Mouse (Mus musculus) liver, embryonic 14.5 days (tissue): ENCODE measurements around the gene Uap1l1. TPM values are rescaled to one million over a fixed set of nuclear protein-coding genes. Genes with fewer than 3 reads are reported as not detected.
"Not testable (repeated sequence)": the region's sequence is repeated elsewhere in the genome, so short reads cannot be mapped to it uniquely, and the experiment has no call there.

Experiments
- ATAC-seq: fragments of 200-750 bp; cut with Nextera tagmentation; 2 replicates; pipeline ENCODE4 v1.8.0; 2017; ENCODE audit warnings: moderate number of reproducible peaks, mild to moderate bottlenecking, moderate library complexity; ENCODE audit not compliant: insufficient read depth
- DNase-seq, 3 experiments: peaks; one replicate each; pipeline ENCODE4 v3.0.0-alpha.2; 2012 to 2013; ENCODE audit warnings: low read depth in 3 of 3, low spot score in 3 of 3
- H3K27ac ChIP-seq: fragments of 300-500 bp; sonication (generic); 2 replicates; pipeline ENCODE4 v1.5.1; 2014; ENCODE audit warnings: moderate library complexity, mild to moderate bottlenecking, control low read depth, inconsistent platforms
- H3K27me3 ChIP-seq: fragments of 300-500 bp; sonication (generic); 2 replicates; pipeline ENCODE4 v1.6.1; 2014; ENCODE audit warnings: mild to moderate bottlenecking, low read length, moderate library complexity; ENCODE audit not compliant: control insufficient read depth, insufficient read depth
- H3K36me3 ChIP-seq: fragments of 300-500 bp; sonication (generic); replicated peaks from 2 replicates; pipeline ENCODE4 v1.6.1; 2014; ENCODE audit warnings: low read depth; ENCODE audit not compliant: control insufficient read depth, insufficient read depth
- H3K4me1 ChIP-seq, 2 experiments: fragments of 200-500 bp in 1 of 2; fragments of 300-500 bp in 1 of 2; sonication (generic) in 1 of 2; replicated peaks; 2 replicates each; pipeline ENCODE4 v1.6.1; 2012 to 2014; ENCODE audit warnings: antibody characterized with exemption in 1 of 2, inconsistent platforms in 1 of 2, low read length in 1 of 2; ENCODE audit not compliant: control insufficient read depth in 2 of 2, insufficient read depth in 2 of 2
- H3K4me2 ChIP-seq: fragments of 300-500 bp; sonication (generic); 2 replicates; pipeline ENCODE4 v1.6.1; 2014; ENCODE audit warnings: low read depth, mild to moderate bottlenecking, control low read depth, moderate library complexity
- H3K4me3 ChIP-seq, 2 experiments: fragments of 200-500 bp in 1 of 2; fragments of 300-500 bp in 1 of 2; sonication (generic) in 1 of 2; 2 replicates each; pipeline ENCODE4 v1.5.1; 2012 to 2014; ENCODE audit warnings: low read depth in 2 of 2, low read length in 2 of 2, mild to moderate bottlenecking in 2 of 2, control low read depth in 1 of 2, inconsistent platforms in 1 of 2, moderate library complexity in 1 of 2; ENCODE audit not compliant: insufficient read depth in 1 of 2
- H3K9ac ChIP-seq: fragments of 300-500 bp; sonication (generic); replicated peaks from 2 replicates; pipeline ENCODE4 v1.6.1; 2014; ENCODE audit warnings: mild to moderate bottlenecking, control low read depth, moderate library complexity
- H3K9me3 ChIP-seq: fragments of 300-500 bp; sonication (generic); 2 replicates; pipeline ENCODE4 v1.6.1; 2016; ENCODE audit warnings: low read length, mixed read lengths; ENCODE audit not compliant: control insufficient read depth
- CTCF ChIP-seq: IDR thresholded peaks from 2 replicates; pipeline ENCODE4 v1.5.1; 2016; ENCODE audit warnings: antibody characterized with exemption, low read depth, control low read depth
- EP300 ChIP-seq: IDR thresholded peaks from 2 replicates; pipeline ENCODE4 v1.6.1; 2016; ENCODE audit warnings: antibody characterized with exemption, low read depth
- WGBS: fragments of 180-500 bp; shearing (Covaris S2); extraction: QIAGEN DNeasy Blood & Tissue Kit; methylation state at CpG from one replicate; pipeline ENCODE4 v1.1.7; 2014; ENCODE audit not compliant: insufficient replicate concordance; 5-methylcytosine and 5-hydroxymethylcytosine counted together
- polyA plus RNA-seq, 2 experiments: library from polyadenylated mRNA; depleted of rRNA in 1 of 2; stranded (reverse) in 1 of 2; unstranded in 1 of 2; fragments of >200 nt; fragmentation: Nextera tagmentation in 1 of 2; extraction: Ambion mirVana in 1 of 2; gene quantifications; 2 replicates each; pipeline versions ENCODE4 v1.2.1 to v1.2.3; 2012 to 2014

Uap1l1 gene
- polyA plus RNA-seq (2012; rRNA removed): 2.9 and 3.8 TPM in 2 replicates
- 9.3 and 14.1 TPM in 2 replicates for polyA plus RNA-seq (2014; fragmentation: Nextera tagmentation; extraction: Ambion mirVana)

- no peak within 1 kb of the TSS for H3K27ac ChIP-seq
- under 1% methylated on average over 54 of the region's 54 CpGs for WGBS
These were observed at the start of gene Uap1l1 for GRCm38 (mm10) chr2:25365091-25365761. Gene Uap1l1, minus strand, starts transcription at chr2:25365682.

DNA sequence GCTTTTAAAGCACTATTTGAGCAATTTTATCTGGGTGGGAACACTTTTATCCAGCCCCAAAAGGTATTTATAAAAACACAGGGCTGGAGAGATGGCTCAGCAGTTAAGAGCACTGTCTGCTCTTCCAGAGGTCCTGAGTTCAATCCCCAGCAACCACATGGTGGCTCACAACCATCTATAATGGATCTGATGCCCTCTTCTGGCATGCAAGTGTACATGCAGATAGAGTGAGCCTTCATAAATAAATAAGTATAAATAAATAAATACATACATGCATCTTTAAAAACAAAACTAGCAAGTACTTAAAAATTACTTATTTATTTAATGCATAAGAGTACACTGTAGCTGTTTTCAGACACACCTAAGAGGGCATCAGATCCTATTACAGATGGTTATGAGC, 48.0 kb upstream of the Uap1l1 start:
- not testable (repeated sequence) for ATAC-seq, H3K4me3 ChIP-seq, H3K9me3 ChIP-seq, H3K27me3 ChIP-seq, H3K27ac ChIP-seq, H3K4me2 ChIP-seq, H3K9ac ChIP-seq, DNase-seq, H3K4me1 ChIP-seq, H3K36me3 ChIP-seq
- peak; percentile 27 for TF ChIP-seq CTCF

More at GRCm38 (mm10) chr2:25365091-25365761, at the start of gene Uap1l1:
- H3K27me3 ChIP-seq: peaks cover 4% of the 10 kb centered on the region; the same call in 1 of the 2 replicates
- H3K36me3 ChIP-seq: no peaks in the 10 kb centered on the region
- H3K9ac ChIP-seq: peak within 1 kb of the TSS; percentile 51
- peak; percentile 67 for ATAC-seq
- TF ChIP-seq EP300 (no peak), CTCF (no peak)
- H3K4me3 ChIP-seq: peak within 1 kb of the TSS; percentile 51 to 67
- H3K4me2 ChIP-seq: peak within 1 kb of the TSS; percentile 88
- DNase-seq: peak in 2 of 3 experiments; percentile 40 to 52
- no peaks in the 10 kb centered on the region for H3K9me3 ChIP-seq
- H3K4me1 ChIP-seq: peaks cover 2 to 10% of the 10 kb centered on the region in 2 experiments

DNA sequence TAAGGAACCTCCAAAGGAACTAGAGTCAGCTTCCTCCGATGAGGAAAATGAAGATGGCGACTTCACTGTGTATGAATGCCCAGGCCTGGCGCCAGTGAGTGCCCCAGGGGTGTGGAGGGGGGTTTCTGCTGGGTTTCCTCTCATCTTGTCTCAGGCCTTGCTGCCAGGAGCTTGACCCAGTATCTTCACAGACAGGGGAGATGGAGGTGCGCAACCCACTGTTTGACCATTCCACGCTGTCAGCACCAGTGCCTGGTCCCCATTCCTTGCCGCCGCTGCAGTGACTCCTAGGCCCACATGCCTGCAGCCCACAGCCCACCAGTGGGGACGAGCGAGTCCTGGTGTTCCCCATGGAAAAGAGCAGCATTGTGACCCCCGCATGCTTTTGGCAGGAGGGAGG, 43.4 kb upstream of the Uap1l1 start:
- Histone ChIP-seq H3K4me1 (no peaks in the 10 kb centered on the region), H3K4me2 (no peak overlapping the region), H3K9ac (no peak overlapping the region), H3K27ac (no peak overlapping the region), H3K36me3 (no peaks in the 10 kb centered on the region), H3K4me3 (no peak overlapping the region), H3K9me3 (no peaks in the 10 kb centered on the region), H3K27me3 (peaks cover 11% of the 10 kb centered on the region)
- 64% methylated on average over 10 of the region's 10 CpGs for WGBS
- TF ChIP-seq EP300: no peak
- no peak for TF ChIP-seq CTCF
- DNase-seq (no peak), ATAC-seq (no peak)

DNA sequence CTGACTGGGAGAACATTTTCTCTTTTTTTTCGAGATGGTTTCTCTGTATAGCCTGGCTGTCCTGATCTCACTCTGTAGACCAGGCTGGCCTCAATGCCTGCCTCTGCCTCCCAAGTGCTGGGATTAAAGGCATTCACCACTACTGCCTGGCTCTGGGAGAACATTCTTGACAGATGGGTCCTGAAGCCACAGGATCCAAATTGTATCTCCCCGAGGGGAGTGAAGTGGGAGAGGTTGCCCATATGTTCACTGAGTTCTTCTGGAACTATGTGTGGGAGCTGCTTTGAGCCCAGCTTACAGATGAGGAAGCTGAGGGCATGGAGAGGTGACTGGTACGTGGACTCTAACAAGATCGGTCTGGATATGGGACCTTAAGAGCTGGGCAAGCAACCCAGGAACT, 38.5 kb upstream of the Uap1l1 start:
- DNase-seq (no peak), ATAC-seq (no peak)
- Histone ChIP-seq H3K27me3 (peaks cover 51% of the 10 kb centered on the region), H3K4me2 (no peak overlapping the region), H3K4me3 (no peak overlapping the region), H3K9me3 (no peaks in the 10 kb centered on the region), H3K9ac (no peak overlapping the region), H3K4me1 (no peaks in the 10 kb centered on the region), H3K27ac (no peak overlapping the region), H3K36me3 (no peaks in the 10 kb centered on the region)
- TF ChIP-seq EP300 (no peak), CTCF (no peak)
- WGBS: 56% methylated on average over 4 of the region's 4 CpGs

- H3K4me1 ChIP-seq: no peaks in the 10 kb centered on the region
- no peak for TF ChIP-seq EP300
- no peak for TF ChIP-seq CTCF
- H3K4me3 ChIP-seq: peak overlapping the region; percentile 15 to 18; a peak in 3 of 4 replicates
- H3K27ac ChIP-seq: no peak overlapping the region
- H3K9ac ChIP-seq: no peak overlapping the region
- peak overlapping the region; percentile 40 for H3K4me2 ChIP-seq
- DNase-seq (no peak), ATAC-seq (no peak)
- peaks cover 57% of the 10 kb centered on the region for H3K27me3 ChIP-seq
- WGBS: 3% methylated on average over 53 of the region's 54 CpGs
- no peaks in the 10 kb centered on the region for H3K36me3 ChIP-seq
- no peaks in the 10 kb centered on the region for H3K9me3 ChIP-seq
These were observed 37.6 kb upstream of the Uap1l1 start for GRCm38 (mm10) chr2:25402972-25403601.
